Mouse (Mus musculus): Measurements from ENCODE around the gene Glod4.

DNA sequence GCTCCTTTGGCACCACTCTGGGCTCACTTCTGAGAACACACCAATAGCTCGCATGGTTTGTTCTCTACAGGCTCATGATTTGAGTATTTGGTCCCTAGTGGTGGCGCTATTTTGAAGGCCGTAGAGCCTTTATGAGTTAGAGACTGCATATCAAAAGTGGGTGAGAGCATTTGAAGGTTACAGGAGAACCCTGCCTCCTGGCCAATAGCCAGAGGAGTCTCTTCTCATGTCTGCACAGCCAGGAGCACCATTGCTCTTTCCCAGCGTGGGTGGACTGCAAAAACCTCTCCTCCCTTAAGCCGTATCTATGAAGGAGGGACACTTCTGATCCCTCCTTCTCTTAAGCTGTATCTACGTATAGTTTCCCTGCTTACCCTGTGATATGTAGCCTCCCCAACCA is 166.2 kb downstream of the Glod4 start:
- TF ChIP-seq CEBPB (IDR thresholded peaks at IDR 0.05; ENCODE audit: insufficient read depth, poor library complexity, severe bottlenecking) (no peak), POLR2A (IDR thresholded peaks at IDR 0.05; ENCODE audit: insufficient read length, low read depth) (no peak), MYOG (IDR thresholded peaks at IDR 0.05; ENCODE audit: control insufficient read depth in 1 of 3, insufficient read depth in 1 of 3, insufficient read length in 2 of 3, low read depth in 2 of 3) (no peak), E2F4 (IDR thresholded peaks at IDR 0.05; ENCODE audit: insufficient read depth) (no peak), USF1 (IDR thresholded peaks at IDR 0.05; ENCODE audit: low read depth) (no peak), REST (IDR thresholded peaks at IDR 0.05; ENCODE audit: insufficient read depth, insufficient read length) (no peak), TCF12 (IDR thresholded peaks at IDR 0.05; ENCODE audit: insufficient read depth, poor library complexity, severe bottlenecking) (no peak), POLR2AphosphoS2 (IDR thresholded peaks at IDR 0.05; ENCODE audit: insufficient read length, low read depth) (no peak), MAX (IDR thresholded peaks at IDR 0.05; ENCODE audit: low read depth) (no peak)

Data from myocyte (in vitro differentiated cells).